Mouse (Mus musculus) heart, adult 11 months (tissue): Measurements from ENCODE around the gene Il20rb.

Experiments used
- DNase-seq: peaks from one replicate; pipeline ENCODE4 v3.0.0; 2022

Gene Il20rb

GRCm38 (mm10) chr9:100486431-100486830, at the start of gene Il20rb:
Gene Il20rb (minus strand): TSS chr9:100486788.
- DNase-seq, result peak; percentile 92

- DNase-seq, result no peak
Measured at GRCm38 (mm10) chr9:100535618-100536262, 49.2 kb upstream of the Il20rb start.

GRCm38 (mm10) chr9:100534686-100535085, 48.1 kb upstream of the Il20rb start:
- no peak for DNase-seq

- DNase-seq, result no peak
Measured at GRCm38 (mm10) chr9:100532847-100533505, 46.4 kb upstream of the Il20rb start.

GRCm38 (mm10) chr9:100531296-100531695, 44.7 kb upstream of the Il20rb start:
- DNase-seq, result no peak

- no peak for DNase-seq
Measured at GRCm38 (mm10) chr9:100525225-100525624, 38.6 kb upstream of the Il20rb start.

GRCm38 (mm10) chr9:100522029-100522428, 35.4 kb upstream of the Il20rb start:
- DNase-seq, result no peak

GRCm38 (mm10) chr9:100520586-100520985, 34.0 kb upstream of the Il20rb start:
- peak; percentile 90 for DNase-seq

- no peak for DNase-seq
Measured at GRCm38 (mm10) chr9:100520012-100520411, 33.4 kb upstream of the Il20rb start.

- peak; percentile 92 for DNase-seq
Measured at GRCm38 (mm10) chr9:100507581-100507980, 21.0 kb upstream of the Il20rb start.

- DNase-seq, result peak; percentile 96
Measured at GRCm38 (mm10) chr9:100506652-100507051, 20.1 kb upstream of the Il20rb start.

- DNase-seq, result no peak
Measured at GRCm38 (mm10) chr9:100505498-100505897, 18.9 kb upstream of the Il20rb start.

- DNase-seq, result no peak
Measured at GRCm38 (mm10) chr9:100493611-100494261, 7.1 kb upstream of the Il20rb start.

- no peak for DNase-seq
Measured at GRCm38 (mm10) chr9:100491424-100491823, 4.8 kb upstream of the Il20rb start.

GRCm38 (mm10) chr9:100488969-100489368, 2.4 kb upstream of the Il20rb start:
- peak; percentile 55 for DNase-seq

- peak; percentile 96 for DNase-seq
Measured at GRCm38 (mm10) chr9:100488056-100488713, 1.6 kb upstream of the Il20rb start.

- peak; percentile 82 for DNase-seq
Measured at GRCm38 (mm10) chr9:100483318-100483717, 3.3 kb downstream of the Il20rb start.

- no peak for DNase-seq
Measured at GRCm38 (mm10) chr9:100481626-100482025, 5.0 kb downstream of the Il20rb start.

GRCm38 (mm10) chr9:100474056-100474455, 12.5 kb downstream of the Il20rb start:
- no peak for DNase-seq

- peak; percentile 91 for DNase-seq
Measured at GRCm38 (mm10) chr9:100473361-100473760, 13.2 kb downstream of the Il20rb start.

GRCm38 (mm10) chr9:100472931-100473330, 13.7 kb downstream of the Il20rb start:
- DNase-seq, result peak; percentile 78

- DNase-seq, result no peak
Measured at GRCm38 (mm10) chr9:100471605-100471953, 15.0 kb downstream of the Il20rb start.

- peak; percentile 99 for DNase-seq
Measured at GRCm38 (mm10) chr9:100470936-100471604, 15.5 kb downstream of the Il20rb start.
